Mouse (Mus musculus) stomach, embryonic 15.5 days (tissue): ENCODE data around the gene Vsir. TPM values are rescaled to one million over a fixed set of nuclear protein-coding genes. Genes with fewer than 3 reads are reported as not detected.

Experiments
- ATAC-seq: fragments of 200-750 bp; cut with Nextera tagmentation; 2 replicates; pipeline ENCODE4 v1.8.0; 2017; ENCODE audit warnings: low read depth, moderate number of reproducible peaks, moderate TSS enrichment; ENCODE audit not compliant: insufficient read depth, low FRiP score
- H3K27ac ChIP-seq: fragments of 300-500 bp; sonication (generic); 2 replicates; pipeline ENCODE4 v1.5.1; 2015; ENCODE audit warnings: mild to moderate bottlenecking, inconsistent platforms
- H3K27me3 ChIP-seq: fragments of 300-500 bp; sonication (generic); replicated peaks from 2 replicates; pipeline ENCODE4 v1.6.1; 2015; ENCODE audit warnings: inconsistent platforms
- H3K36me3 ChIP-seq: fragments of 300-500 bp; sonication (generic); 2 replicates; pipeline ENCODE4 v1.6.1; 2015; ENCODE audit warnings: inconsistent platforms
- H3K4me1 ChIP-seq: fragments of 300-500 bp; sonication (generic); 2 replicates; pipeline ENCODE4 v1.6.1; 2015; ENCODE audit warnings: inconsistent platforms
- H3K4me2 ChIP-seq: fragments of 300-500 bp; sonication (generic); 2 replicates; pipeline ENCODE4 v1.6.1; 2015; ENCODE audit warnings: mild to moderate bottlenecking, inconsistent platforms
- H3K4me3 ChIP-seq: fragments of 300-500 bp; sonication (generic); replicated peaks from 2 replicates; pipeline ENCODE4 v1.5.1; 2015; ENCODE audit warnings: inconsistent platforms
- H3K9ac ChIP-seq: fragments of 300-500 bp; sonication (generic); 2 replicates; pipeline ENCODE4 v1.6.1; 2015; ENCODE audit warnings: inconsistent platforms
- H3K9me3 ChIP-seq: fragments of 300-500 bp; sonication (generic); 2 replicates; pipeline ENCODE4 v1.6.1; 2016; ENCODE audit warnings: inconsistent platforms
- WGBS: fragments of 180-500 bp; shearing (Covaris S2); methylation state at CpG from one replicate; pipeline ENCODE4 v1.1.7; 2015; 5-methylcytosine and 5-hydroxymethylcytosine counted together
- polyA plus RNA-seq: library from polyadenylated mRNA; unstranded; fragments of >200 nt; fragmentation: Nextera tagmentation; extraction: Ambion mirVana; gene quantifications from 2 replicates; pipeline ENCODE4 v1.2.1, GENCODE M21; 2015

Gene Vsir
- polyA plus RNA-seq, 1 experiment from 2014 or later, result 7.0 TPM

- H3K4me3 ChIP-seq, result no peak overlapping the region
- H3K9me3 ChIP-seq, result no peaks in the 10 kb centered on the region
- H3K4me1 ChIP-seq, result no peaks in the 10 kb centered on the region
- no peaks in the 10 kb centered on the region for H3K36me3 ChIP-seq
- 31% methylated on average over 4 of the region's 4 CpGs for WGBS
- H3K27ac ChIP-seq, result no peak overlapping the region
- no peak for ATAC-seq
- no peak overlapping the region for H3K9ac ChIP-seq
- H3K4me2 ChIP-seq, result no peak overlapping the region
- H3K27me3 ChIP-seq, result no peaks in the 10 kb centered on the region
Observed at GRCm38 (mm10) chr10:60419624-60420023, 73.0 kb downstream of the Vsir start.

Other genes with a start within 250 kb of the Vsir start
- gene Spock2, start 240.6 kb upstream of the Vsir start, polyA plus RNA-seq, result 5.3 and 6.1 TPM in 2 replicates
- 2.2 and 2.3 TPM in 2 replicates for gene Chst3, start 127.6 kb upstream of the Vsir start, polyA plus RNA-seq
- 142 and 155 TPM in 2 replicates for gene Psap, start 69.2 kb upstream of the Vsir start, polyA plus RNA-seq
- gene Gm17455, start 52.9 kb downstream of the Vsir start, polyA plus RNA-seq, result 0.64 and 0.98 TPM in 2 replicates